Mouse (Mus musculus): ENCODE measurements around the gene Hnrnpll. TPM values are rescaled to one million over a fixed set of nuclear protein-coding genes. Genes with fewer than 3 reads are reported as not detected.

Gene Hnrnpll
- 66.9 and 88.2 TPM in 2 replicates for total RNA-seq (2014; fragmentation: Nextera tagmentation)
- 61.4 and 71.8 TPM in 2 replicates for total RNA-seq (2017)

DNA sequence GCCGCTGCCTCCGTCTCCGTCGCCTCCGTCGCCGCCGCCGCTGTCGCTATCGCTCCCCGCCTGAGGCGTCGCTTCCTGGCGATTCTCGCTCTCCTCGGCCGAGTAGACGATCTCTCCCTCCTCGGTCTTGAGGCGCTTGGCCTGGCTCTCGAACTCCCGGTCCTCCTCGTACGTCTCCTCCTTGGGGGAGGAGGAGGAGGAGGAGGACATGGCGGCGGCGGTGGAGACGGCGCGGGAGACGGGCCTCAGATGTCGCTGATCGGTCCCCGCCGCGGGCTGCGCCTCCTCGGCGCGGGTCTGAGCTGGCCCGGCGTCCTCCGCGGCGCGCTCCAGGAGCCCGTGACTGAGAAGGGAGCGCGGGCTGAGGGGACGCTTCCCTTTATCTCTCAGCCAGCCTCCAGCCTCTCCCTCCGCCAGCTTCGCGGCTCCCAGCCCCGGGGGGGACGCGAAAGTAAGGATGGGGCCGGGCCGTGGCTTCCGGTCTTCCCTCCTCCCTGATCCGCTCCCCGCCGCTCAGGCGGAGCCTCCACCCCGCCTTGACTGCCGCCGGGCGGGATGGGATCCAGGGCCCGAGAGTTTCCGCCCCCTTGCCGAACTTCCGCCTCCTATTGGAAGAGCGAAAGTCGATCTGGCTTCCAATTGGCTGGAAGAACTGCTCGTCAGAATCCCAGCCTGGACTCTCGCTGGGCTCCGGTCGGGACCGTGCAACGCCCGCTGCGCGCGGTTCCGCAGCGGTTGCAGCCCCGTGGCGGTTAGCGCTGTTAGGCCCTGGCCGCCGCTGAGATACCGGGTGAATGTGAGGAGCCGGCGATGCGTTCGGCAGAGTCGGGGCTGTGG, at the start of gene Hnrnpll:
Hnrnpll (minus strand) TSS at position 552 of the 837 bp plus-strand sequence.
- peak; percentile 86 for ATAC-seq (replicated peaks; ENCODE audit: poor library complexity, severe bottlenecking)

GRCm38 (mm10) chr17:80105348-80105978, 43.3 kb upstream of the Hnrnpll start:
- no peak for ATAC-seq (replicated peaks; ENCODE audit: poor library complexity, severe bottlenecking)

- peak; percentile 74 for ATAC-seq (replicated peaks; ENCODE audit: poor library complexity, severe bottlenecking)
Observed at GRCm38 (mm10) chr17:80099823-80100222, 37.7 kb upstream of the Hnrnpll start.

GRCm38 (mm10) chr17:80097221-80097620, 35.1 kb upstream of the Hnrnpll start:
- ATAC-seq (replicated peaks; ENCODE audit: poor library complexity, severe bottlenecking) = no peak

DNA sequence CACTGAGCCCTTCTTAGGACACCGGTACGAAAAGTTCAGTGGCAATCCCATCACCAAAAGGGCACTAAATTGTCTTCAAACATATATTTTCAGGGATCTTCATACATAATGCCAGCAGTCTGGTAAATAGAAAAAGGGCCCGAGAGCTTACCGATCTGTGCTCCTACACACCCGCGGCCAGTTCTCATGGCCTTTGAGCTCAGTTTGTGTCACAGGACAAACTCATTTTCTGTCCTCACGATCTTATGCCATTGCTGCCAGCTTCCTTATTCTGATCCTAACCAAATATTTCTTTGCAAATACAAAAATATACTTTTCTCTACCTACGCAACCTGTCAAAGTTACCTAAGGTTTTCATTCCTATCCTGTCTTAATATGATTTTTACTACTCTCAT, 34.6 kb upstream of the Hnrnpll start:
- no peak for ATAC-seq (replicated peaks; ENCODE audit: poor library complexity, severe bottlenecking)

DNA sequence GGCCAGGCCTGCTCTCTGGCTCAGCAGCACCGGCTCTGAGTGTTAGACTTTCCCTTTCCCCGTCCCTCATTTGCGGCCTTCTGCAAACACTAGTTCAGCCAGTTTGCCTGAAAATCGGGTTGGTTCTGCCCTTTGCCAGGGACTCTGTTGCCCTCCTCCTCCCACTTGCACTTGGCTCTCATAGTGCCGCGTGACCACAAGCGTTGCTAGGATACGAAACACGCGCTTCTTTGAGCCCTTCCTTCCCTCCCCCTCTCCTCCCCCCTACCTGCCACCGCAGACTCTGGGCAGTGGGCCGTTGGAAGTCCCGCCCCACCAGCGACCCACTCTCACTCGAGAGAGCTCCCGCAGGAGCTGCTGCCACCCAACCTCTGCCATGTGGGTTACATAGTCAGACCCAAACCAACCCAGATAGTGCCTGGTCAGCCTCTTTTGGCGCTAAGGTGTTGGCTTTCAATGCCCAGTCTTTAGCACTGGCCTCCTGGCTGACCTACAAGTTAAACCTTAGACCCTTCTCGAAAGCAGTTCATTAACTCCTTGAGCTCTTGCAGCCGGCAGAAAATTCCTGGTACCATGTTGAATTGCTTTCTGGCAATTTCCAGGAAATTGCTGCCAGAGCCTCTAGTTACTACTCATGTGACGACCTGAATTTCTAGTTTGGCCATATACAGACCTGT, 34.0 kb upstream of the Hnrnpll start:
- ATAC-seq (replicated peaks; ENCODE audit: poor library complexity, severe bottlenecking) = peak; percentile 72

GRCm38 (mm10) chr17:80095254-80095899, 33.2 kb upstream of the Hnrnpll start:
- no peak for ATAC-seq (replicated peaks; ENCODE audit: poor library complexity, severe bottlenecking)

DNA sequence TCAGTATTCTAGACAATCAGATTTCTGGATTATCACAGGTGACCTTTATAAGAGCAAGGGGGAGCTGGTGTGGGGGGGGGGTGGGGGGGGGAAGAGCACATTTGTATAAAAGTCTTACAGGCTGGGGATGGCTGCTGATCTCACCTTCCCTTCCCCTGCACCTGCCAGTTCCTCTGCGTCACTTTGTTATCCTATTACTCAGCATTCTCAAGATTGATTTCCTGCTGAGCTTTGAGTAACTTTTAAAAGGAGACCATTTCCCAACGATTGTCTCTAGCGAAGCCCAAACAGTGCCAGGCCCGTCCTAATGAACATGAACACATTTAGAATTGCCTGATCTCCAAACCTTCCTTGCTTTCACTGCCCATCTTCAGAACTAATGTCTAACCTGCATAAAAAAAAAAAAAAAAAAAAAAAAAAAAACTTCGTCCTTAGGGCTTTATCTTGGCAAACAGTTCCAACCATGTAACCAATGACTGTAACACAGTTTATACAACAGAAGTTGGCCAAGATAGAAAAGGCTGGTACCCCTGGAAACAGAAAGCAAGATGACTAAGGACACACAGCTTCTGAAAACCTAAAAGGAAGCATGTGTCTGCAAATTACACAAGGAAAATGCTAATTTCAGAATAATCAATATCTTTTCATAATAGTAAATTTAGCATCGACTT, 29.9 kb upstream of the Hnrnpll start:
- ATAC-seq (replicated peaks; ENCODE audit: poor library complexity, severe bottlenecking) = 0 out of 2 replicates have a peak, but pooled peaks have one; percentile 13

- ATAC-seq (replicated peaks; ENCODE audit: poor library complexity, severe bottlenecking) = no peak; the same call in 1 of the 2 replicates
Observed at GRCm38 (mm10) chr17:80090551-80090950, 28.4 kb upstream of the Hnrnpll start.

- ATAC-seq (replicated peaks; ENCODE audit: poor library complexity, severe bottlenecking) = no peak
Observed at GRCm38 (mm10) chr17:80088168-80088567, 26.0 kb upstream of the Hnrnpll start.

GRCm38 (mm10) chr17:80086591-80086990, 24.5 kb upstream of the Hnrnpll start:
- no peak for ATAC-seq (replicated peaks; ENCODE audit: poor library complexity, severe bottlenecking)

DNA sequence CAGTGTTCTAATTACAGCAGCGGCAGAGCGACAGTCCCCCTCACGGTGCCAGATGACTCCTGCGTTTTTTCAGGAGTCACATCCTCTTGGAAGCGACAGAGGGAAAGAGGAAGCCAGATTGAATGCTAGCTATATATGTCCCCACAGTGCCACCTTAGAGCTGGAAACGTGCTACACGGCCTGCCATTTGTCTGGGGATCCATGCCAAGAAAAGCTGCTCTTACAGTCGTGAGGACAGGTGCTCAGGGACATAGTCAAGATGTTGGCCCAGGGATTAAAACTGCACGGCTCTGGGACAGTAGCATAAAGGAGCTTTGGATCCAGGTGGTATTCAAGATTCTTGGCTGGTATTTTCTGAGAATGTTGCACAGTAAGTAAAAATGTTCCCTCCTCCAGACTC, 22.3 kb upstream of the Hnrnpll start:
- peak; percentile 47 for ATAC-seq (replicated peaks; ENCODE audit: poor library complexity, severe bottlenecking)

DNA sequence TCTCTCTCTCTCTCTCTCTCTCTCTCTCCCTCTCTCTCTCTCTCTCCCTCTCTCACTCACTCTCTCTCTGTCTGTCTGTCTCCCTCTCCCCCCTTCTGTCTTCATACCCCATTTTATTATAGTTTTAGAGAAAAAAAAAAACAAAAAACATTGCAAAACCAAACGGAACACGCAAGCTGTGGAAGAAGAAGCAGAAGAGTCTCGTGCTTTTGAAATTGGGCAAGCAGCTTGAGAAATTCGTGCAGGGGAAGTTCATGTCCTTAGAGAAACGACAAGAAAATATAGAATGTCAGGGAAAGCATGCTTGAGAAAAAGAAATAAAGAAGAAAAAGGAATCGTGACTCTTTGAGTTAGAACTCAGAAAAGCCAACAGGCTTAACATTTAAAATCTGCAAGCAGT, 21.1 kb upstream of the Hnrnpll start:
- peak; percentile 80 for ATAC-seq (replicated peaks; ENCODE audit: poor library complexity, severe bottlenecking)

DNA sequence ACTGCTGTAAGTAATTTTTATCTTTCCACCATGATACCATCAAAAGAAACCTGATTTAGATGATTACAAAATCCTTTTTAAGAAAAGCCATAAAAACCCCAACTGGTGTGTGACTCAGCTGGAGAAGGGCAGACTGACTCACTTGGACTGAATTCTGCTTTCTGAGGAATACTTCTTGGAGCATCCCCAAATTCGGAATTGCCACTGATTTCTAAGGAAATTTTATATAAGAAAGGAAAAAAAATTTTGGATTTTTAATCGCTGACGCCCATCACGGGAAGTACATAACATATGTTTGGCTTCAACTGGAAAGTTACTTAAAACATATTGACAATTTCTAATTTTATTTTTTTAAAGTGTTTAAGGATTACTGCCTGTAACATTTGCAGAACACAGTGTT, 16.6 kb upstream of the Hnrnpll start:
- ATAC-seq (replicated peaks; ENCODE audit: poor library complexity, severe bottlenecking) = no peak

GRCm38 (mm10) chr17:80067257-80067656, 5.1 kb upstream of the Hnrnpll start:
- ATAC-seq (replicated peaks; ENCODE audit: poor library complexity, severe bottlenecking) = peak; percentile 64

DNA sequence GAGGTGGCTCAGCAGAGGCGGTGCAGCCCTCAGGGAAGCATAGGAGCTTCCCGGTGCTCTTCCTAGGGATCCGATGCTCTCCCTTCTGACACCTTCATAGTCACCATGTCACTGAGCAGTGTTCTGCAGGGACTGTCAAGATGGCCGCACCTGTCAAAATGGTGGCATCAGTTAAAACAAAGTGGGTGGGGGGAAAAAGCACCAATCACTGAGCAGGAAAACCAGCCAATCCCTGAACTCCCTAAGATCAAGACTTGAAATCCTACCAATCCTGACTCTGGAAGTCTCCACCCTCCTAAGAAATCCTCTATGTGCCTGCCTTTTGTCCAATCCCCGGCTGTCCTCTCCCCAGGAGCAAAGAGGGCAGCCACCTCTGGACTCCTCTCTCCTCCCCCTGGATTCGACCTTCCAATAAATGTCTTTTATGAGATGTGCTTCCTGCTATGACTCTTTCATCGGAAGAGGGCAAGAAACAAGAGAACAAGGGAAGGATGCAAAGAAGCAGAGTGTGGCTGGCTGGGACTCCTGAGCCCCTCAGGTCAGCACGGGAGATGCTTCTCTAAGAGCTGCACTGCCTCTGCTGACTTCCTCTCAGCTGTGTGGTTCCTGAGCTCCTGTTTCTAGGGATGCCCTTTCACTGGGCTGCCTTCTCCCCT, 1.8 kb upstream of the Hnrnpll start:
- ATAC-seq (replicated peaks; ENCODE audit: poor library complexity, severe bottlenecking) = no peak

- no peak for ATAC-seq (replicated peaks; ENCODE audit: poor library complexity, severe bottlenecking)
Observed at GRCm38 (mm10) chr17:80063386-80063785, 1.3 kb upstream of the Hnrnpll start.

GRCm38 (mm10) chr17:80062620-80063010, 481 bp upstream of the Hnrnpll start:
- no peak for ATAC-seq (replicated peaks; ENCODE audit: poor library complexity, severe bottlenecking)
